Mouse (Mus musculus) splenic B cell, adult 2 months (primary cell): ENCODE measurements around the gene Rhox3c.
"Not testable (repeated sequence)": the region's sequence is repeated elsewhere in the genome, so short reads cannot be mapped to it uniquely, and the experiment has no call there.

Experiments
- DNase-seq: peaks from one replicate; pipeline ENCODE4 v3.0.0-alpha.2; 2011; ENCODE audit warnings: low read depth, low spot score
- H3K27me3 ChIP-seq: 2 replicates; pipeline ENCODE4 v1.6.1; 2012; ENCODE audit warnings: mild to moderate bottlenecking, low read length, moderate library complexity, mixed read lengths; ENCODE audit not compliant: control insufficient read depth, poor library complexity, insufficient read depth, severe bottlenecking
- H3K36me3 ChIP-seq: 2 replicates; pipeline ENCODE4 v1.6.1; 2012; ENCODE audit warnings: mild to moderate bottlenecking, low read length, moderate library complexity, mixed read lengths; ENCODE audit not compliant: control insufficient read depth, poor library complexity, insufficient read depth, severe bottlenecking

Gene Rhox3c

DNA sequence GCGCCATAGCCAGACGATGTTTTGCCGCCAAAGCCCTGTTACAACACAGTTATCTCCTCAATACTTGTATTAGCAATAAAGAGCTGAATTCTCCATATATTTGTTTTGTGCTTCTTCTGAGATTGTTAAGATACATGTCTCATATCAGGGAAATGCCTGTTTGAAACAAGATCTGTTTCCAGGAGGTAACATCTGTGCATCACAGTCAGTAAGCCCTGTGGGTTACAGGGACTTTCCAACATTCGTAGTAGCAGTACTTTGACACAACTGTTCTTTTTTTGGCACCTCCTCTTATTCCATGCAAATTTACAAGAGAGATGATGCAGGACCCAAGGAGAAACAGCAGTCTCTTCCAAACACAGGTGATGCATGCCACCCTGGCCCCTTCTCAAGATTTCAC, at the start of gene Rhox3c:
TSS of gene Rhox3c (plus strand) at position 301 of the 400 bp plus-strand sequence.
- not testable (repeated sequence) for DNase-seq, H3K27me3 ChIP-seq, H3K36me3 ChIP-seq

GRCm38 (mm10) chrX:37411767-37412166, 46.6 kb upstream of the Rhox3c start, which contains the start of gene Rhox2b:
Gene Rhox2b (plus strand): TSS chrX:37412067.
- H3K36me3 ChIP-seq, H3K27me3 ChIP-seq, DNase-seq: not testable (repeated sequence)

GRCm38 (mm10) chrX:37432194-37432593, 26.2 kb upstream of the Rhox3c start, which contains the start of gene Rhox4b:
Gene Rhox4b (plus strand): TSS chrX:37432494.
- not testable (repeated sequence) for H3K27me3 ChIP-seq, DNase-seq

GRCm38 (mm10) chrX:37453380-37453779, 5.0 kb upstream of the Rhox3c start, which contains the start of gene Rhox2c:
Gene Rhox2c (plus strand): TSS chrX:37453680.
- DNase-seq, H3K27me3 ChIP-seq, H3K36me3 ChIP-seq: not testable (repeated sequence)

More at GRCm38 (mm10) chrX:37432194-37432593, 26.2 kb upstream of the Rhox3c start, which contains the start of gene Rhox4b:
- H3K36me3 ChIP-seq: not testable (repeated sequence)

DNA sequence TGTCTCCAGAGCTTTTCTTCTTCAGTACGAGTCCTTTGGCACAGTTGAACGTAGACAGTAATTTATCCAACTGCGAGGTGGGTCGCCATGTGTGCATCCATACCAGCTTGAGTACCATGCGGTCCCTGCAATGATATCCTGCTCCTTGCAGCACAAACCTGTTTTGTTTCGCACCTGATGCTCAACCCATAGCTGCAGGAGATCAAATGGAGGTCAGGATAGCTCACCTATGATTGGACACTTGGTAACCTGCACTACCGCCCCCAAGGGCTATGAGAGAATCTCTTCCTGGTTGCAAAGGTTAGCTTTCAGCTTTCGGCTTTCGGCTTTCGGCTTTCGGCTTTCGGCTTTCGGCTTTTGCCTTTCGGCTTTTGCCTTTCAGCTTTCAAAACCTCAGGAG, 21.7 kb downstream of the Rhox3c start, which contains the start of gene Rhox4c:
TSS of gene Rhox4c (plus strand) at position 301 of the 400 bp plus-strand sequence.
- not testable (repeated sequence) for H3K36me3 ChIP-seq, DNase-seq, H3K27me3 ChIP-seq

DNA sequence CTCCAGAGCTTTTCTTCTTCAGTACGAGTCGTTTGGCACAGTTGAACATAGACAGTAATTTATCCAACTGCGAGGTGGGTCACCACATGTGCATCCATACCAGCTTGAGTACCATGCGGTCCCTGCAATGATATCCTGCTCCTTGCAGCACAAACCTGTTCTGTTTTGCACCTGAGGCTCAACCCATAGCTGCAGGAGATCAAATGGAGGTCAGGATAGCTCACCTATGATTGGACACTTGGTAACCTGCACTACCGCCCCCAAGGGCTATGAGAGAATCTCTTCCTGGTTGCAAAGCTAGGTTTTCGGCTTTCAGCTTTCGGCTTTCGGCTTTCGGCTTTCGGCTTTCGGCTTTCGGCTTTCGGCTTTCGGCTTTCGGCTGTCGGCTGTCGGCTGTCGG, 55.7 kb downstream of the Rhox3c start, which contains the start of gene Rhox4d:
TSS of gene Rhox4d (plus strand) at position 301 of the 400 bp plus-strand sequence.
- not testable (repeated sequence) for H3K36me3 ChIP-seq, H3K27me3 ChIP-seq, DNase-seq
